Mouse (Mus musculus) CH12F3 (cell line): ENCODE measurements around the gene Dok7.

Source experiments
- in situ Hi-C: fragments of 300-500 bp; cut with MboI; formaldehyde crosslinking; loops from 2 replicates; pipeline ENCODE4 v1.14.3; 2020; ENCODE audit warnings: low sequenced_read_pairs

The Dok7 gene

GRCm38 (mm10) chr5:35056604-35057432 lies at the start of gene Dok7:
Gene Dok7, plus strand, starts transcription at chr5:35056766.
- in situ Hi-C loops: no loop called here

- in situ Hi-C loops: no loop called here
Observed at GRCm38 (mm10) chr5:35009163-35009562, 47.4 kb upstream of the Dok7 start.

DNA sequence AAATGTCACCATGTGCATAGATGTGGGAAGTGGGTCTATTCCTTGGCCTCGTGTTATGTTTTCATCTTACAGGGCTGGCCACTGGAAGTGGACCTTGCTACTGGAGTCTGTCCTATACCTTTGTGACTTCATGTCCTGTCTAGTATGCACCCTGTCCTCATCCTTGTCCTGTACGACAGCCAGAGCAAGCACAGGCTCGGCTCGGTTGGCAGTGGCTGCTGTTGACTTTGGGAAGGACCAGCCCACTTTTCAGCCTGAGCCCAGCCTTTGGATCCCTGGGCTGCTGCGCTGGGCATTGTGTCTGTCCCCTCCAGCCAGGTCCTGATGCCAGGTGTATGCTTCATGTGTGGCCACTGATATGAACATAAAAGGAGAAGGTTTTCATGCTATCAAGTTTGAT lies 45.9 kb upstream of the Dok7 start:
- in situ Hi-C loops: no loop called here

DNA sequence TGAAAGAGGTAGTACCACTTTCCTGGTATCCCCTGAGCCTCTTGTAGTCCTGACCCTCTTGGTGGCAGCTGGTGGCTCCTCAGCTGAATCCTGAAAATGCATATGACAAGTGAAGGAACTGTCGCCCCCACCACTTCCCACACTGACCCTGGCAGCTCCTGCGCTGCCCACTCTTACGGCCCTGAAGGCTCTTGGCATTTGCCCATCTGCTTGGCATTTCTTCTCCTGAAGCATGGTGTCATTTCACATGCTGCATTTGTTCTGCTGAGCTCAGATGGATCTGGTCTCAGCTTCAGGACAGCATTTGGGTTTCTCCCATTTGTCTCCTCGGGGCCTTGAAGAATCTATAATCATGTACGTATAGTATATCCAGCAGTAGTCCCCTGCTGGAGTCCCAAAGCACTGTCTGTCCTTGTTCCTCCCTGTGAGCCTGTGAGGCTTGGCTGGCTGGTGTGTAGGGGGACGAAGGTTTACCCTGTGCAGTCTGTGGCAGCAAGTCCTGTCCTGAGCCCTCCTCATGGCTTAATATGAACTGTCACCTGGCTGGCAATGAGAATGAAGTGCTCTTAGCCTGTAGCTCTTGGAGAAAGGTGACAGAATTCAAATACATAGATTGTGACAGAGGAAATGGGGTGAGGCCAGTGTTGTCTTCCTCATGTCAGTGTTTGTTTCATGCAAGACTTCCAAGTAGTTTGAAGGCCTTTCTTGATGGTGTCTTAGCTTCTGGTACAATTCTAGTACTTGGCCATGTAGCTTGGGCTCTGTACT lies 45.2 kb upstream of the Dok7 start:
- in situ Hi-C loops: no loop called here

DNA sequence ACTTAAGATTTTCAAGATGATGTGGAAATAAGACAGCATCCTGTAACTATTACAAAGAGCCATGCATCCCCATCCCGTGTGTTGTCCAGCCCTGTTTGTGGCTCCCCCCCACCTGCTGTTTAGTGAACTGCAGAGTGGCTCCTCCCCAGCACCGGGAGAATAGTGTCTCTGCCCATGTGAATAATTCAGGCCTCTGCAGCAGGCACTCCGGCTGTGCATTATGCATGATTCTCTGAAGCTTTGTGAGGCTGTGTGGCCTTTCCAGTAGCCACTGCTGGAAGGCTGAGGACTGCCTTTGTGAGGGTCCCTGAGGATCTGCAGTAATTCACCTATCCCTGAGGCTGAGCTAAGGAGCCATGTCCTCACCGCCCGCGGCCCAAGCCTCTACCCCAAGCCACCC lies 42.5 kb upstream of the Dok7 start:
- in situ Hi-C loops: no loop called here

DNA sequence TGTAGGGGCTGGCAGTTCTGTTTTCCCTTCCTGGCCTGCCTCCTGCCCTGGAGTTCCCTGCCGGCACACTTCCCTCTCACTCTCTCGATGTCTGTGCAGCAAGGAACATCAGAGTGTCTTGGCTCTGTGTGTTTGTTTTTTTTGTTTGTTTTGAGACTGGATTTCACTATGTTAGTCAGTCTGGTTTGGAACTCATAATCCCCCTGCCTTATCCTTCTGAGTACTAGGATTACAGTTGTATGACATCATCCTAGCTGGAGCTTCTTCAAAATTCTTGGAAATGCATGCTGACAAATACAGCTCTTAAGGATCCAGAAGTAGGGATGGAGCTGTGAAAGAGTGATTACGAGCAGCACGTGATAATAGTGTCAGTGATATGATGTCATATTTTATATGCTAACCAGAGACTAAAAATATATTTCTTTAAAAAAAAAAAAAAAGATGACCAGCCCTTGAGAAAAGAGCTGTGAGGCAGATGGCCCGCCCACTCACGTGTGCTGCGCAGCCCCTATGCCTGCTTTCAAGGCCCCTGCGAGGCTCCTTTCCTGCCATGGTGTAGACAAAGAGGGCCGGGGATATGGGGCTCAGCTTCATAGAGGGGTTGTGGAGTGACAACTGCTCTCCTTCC lies 36.8 kb upstream of the Dok7 start:
- in situ Hi-C loops: no loop called here

- in situ Hi-C loops: no loop called here
Observed at GRCm38 (mm10) chr5:35020410-35021241, 35.9 kb upstream of the Dok7 start.

GRCm38 (mm10) chr5:35024975-35025374 lies 31.6 kb upstream of the Dok7 start:
- in situ Hi-C loops: no loop called here

- in situ Hi-C loops: no loop called here
Observed at GRCm38 (mm10) chr5:35029303-35029702, 27.3 kb upstream of the Dok7 start.

DNA sequence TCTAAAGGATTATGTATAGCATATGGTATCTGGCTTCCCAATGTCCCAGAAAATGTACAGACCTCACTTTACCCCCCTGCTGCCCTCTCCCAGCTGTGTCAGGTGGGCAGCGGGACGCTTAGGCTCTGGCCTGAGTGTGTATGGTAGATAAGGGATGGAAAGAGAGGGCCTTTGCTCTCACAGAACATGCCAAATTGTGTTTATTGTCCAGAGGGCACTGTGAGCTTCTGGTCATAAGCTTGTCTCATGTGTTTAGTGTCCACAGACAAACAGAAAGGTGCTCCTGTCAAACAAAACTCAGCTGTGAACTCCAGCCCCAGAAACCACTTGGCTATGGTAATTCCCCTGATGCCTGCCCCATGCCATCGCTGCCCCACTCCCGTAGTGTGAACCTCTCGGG lies 26.8 kb upstream of the Dok7 start:
- in situ Hi-C loops: loop anchor here (10.0 kb wide), 1 partner anchor 45 kb away; no protein-coding TSS in a partner anchor

DNA sequence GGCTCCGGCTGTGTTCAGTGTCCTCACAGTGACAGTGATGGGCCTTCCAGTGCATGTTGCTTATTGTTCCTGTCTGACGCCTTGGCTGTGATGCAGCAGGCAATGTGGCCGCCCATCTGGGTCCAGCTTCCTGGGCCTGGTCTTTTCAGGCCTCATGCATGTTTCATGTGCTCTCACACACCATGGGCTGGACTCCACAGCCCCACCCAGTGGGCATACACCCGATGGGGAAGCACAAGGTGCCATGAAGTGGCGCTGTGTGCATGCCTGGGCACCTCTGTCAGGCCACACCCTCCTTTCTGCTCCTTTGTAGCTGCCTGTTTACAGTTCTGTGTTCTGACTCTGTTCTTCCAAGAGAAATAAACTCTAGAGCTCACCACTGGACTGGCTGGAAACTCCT lies 23.5 kb upstream of the Dok7 start:
- in situ Hi-C loops: loop anchor here (10.0 kb wide), 1 partner anchor 48 kb away; no protein-coding TSS in a partner anchor

- in situ Hi-C loops: loop anchor here (10.0 kb wide), 1 partner anchor 49 kb away; no protein-coding TSS in a partner anchor
Observed at GRCm38 (mm10) chr5:35033619-35034018, 22.9 kb upstream of the Dok7 start.

- in situ Hi-C loops: loop anchor here (10.0 kb wide), 1 partner anchor 50 kb away; no protein-coding TSS in a partner anchor
Observed at GRCm38 (mm10) chr5:35035141-35035540, 21.4 kb upstream of the Dok7 start.

DNA sequence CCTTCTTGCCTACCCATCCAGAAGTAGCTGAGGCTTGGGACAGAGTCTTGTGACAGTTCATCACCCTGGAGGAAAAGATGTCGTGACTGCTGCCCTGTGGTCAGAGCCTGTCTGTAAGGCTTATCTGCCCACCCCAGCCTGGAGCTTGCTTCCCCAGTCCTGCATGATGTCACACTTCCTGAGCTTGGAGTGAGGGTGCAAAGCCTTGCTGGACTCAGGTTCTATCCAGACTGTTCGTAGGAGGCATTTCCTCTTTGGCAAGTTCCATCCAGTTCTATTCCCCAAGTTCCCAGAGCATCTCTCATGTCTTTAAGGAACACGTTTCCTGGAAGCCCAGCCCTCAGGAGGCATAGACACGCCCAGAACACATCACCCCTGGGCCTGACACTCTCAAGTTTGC lies 20.8 kb upstream of the Dok7 start:
- in situ Hi-C loops: loop anchor here (10.0 kb wide), 1 partner anchor 51 kb away; no protein-coding TSS in a partner anchor

DNA sequence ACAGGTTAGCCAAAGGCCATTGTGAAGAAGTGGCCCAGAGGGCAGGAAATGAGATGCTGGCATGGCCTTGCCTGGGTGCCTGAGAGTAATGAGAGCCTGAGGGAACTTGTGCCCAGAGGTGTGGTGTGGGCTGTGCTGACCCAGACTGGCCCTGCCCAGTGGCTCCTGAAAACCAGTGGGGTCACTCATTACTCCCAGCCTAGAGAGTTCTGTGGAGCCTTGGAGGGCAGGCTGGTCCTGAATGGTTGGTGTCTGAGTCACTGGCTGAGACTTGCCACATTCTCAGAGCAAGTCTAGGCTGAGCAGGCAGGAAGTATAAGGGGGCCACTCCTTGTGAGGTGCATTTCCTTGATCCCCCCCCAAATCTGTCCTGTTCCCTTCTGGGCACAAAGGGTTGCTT lies 19.1 kb upstream of the Dok7 start:
- in situ Hi-C loops: loop anchor here (10.0 kb wide), 1 partner anchor 53 kb away; no protein-coding TSS in a partner anchor

GRCm38 (mm10) chr5:35041268-35041829 lies 15.2 kb upstream of the Dok7 start, which contains the start of gene Hgfac:
Gene Hgfac, plus strand, starts transcription at chr5:35041509.
- in situ Hi-C loops: no loop called here

DNA sequence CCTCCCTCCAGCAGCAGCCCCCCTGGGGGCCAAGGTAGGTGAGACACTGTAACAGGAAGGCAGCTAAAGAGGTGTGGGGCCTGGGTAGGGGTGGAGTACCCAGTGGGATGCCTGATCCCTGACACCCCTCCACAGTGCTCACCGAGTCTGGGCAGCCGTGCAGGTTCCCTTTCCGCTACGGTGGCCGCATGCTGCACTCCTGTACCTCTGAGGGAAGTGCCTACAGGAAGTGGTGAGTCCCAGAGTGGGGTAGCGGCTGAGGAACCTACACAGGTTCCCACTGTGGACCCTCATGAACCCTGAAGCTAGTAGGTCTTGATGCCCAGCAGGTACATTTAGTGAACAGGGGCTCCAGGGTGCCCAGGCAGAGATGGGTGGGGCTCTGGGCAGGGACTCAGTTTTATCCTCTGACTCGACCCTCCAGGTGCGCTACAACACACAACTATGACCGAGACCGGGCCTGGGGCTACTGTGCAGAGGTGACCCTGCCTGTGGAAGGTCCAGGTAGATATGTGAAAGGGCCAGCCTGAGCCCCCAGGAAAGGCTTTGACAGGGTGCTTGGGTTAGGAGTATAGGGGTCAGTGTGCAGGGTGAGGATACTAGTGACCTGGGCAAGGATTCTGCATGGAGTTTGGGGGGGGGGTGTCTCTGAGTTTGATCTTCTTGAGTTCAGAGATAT lies 14.0 kb upstream of the Dok7 start:
- in situ Hi-C loops: no loop called here

GRCm38 (mm10) chr5:35043110-35043451 lies 13.5 kb upstream of the Dok7 start:
- in situ Hi-C loops: no loop called here

DNA sequence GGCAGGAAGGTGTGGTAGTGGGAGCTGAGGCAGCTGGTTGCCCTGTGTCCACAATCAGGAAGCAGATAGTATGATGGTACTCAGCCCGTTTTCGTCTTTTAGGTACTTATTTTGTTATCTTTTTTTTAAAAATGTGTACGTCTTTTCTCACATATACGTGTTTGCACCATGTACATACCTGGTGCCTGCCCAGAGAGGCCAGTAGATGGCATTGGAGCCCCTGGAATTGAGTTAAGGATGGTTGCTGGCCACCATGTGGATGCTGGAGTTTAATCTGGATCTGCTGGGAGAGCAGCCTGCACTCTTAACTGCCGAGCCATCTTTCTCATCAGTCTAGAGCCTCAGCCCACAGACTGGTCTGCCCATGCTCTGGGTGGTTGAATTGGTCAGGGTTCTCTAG lies 6.0 kb upstream of the Dok7 start:
- in situ Hi-C loops: no loop called here

DNA sequence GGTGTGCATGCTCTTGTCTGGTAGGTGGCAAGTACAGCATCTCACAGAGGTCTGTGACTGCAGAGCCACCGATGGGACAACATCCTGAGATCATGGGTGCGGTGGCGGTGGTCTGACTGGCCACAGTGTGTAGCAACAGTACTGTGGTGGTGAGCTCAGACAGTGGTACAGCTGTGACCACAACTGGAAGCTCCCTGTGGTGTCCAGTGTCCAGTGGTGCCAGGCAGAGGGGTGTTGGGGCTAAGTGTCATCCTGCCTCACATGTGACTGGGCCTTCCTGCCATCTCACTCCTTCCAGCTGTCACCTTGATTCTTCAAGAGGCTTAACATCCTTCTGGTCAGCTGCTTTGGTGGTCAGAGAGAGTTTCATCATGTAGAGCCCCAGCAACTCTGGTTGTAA lies 1.9 kb upstream of the Dok7 start:
- in situ Hi-C loops: no loop called here
